Mouse (Mus musculus): ENCODE data around the gene Cog6.

Cog6 gene

DNA sequence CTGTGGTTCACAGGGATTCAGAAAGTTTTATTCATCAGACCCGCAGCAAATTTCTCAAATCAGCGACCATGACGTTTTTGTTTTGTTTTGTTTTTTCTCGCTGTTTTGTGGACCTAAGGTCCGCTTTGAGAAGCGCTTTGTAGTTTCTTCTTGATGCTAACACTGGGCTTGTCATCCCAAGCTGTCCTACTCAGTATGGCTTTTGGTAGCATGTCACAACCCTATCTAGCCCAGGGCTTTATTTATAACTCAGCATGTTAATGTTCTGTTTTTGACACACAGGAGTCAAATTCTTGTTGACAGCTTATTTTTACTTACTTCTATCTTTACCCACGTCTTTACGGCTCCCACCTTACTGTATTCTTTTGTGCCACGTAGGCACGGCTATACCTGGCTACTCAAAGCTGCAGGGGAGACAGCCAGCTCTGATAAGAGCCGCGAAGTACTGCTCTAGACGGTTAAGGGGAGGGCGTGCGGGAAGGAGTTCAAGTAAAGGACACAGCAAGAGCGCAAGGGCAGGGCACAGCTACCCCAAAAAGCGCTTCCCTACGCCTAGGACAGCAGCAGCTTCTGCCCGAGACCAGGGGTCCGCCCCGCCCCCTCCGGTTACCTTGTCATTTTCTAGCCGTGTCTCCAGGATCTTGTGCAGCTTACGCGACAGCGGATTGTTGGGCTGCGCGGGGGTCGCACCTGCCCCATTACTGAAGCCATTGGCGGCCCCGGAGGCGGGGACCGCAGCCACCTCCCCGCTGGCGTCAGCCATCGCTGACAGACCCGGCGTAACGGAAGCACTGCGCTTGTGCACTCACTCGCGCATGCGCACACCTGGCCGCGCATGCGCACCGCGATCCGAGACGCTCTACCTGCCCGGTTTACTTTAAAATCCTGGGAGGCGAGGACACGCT, at the start of gene Cog6:
TSS of gene Cog6 (minus strand) at position 802 of the 905 bp plus-strand sequence.
- peak; percentile 77 for DNase-seq (ENCODE audit: extremely low spot score, low read depth, low spot score)

DNA sequence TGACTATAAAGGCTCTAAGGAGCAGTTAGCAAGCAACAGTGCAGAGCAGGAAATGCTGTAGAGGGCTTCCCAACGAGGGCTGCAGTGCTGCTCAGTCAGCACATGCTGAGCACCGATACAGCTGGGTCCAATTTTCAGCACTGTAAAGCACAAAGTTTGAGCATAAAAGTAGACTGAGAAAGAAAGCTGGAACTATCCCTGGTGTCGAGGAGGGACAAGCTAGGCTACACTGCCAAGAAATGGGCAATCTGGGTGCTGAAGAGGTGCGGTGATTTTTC, 49.0 kb upstream of the Cog6 start:
- DNase-seq (ENCODE audit: extremely low spot score, low read depth, low spot score): no peak

DNA sequence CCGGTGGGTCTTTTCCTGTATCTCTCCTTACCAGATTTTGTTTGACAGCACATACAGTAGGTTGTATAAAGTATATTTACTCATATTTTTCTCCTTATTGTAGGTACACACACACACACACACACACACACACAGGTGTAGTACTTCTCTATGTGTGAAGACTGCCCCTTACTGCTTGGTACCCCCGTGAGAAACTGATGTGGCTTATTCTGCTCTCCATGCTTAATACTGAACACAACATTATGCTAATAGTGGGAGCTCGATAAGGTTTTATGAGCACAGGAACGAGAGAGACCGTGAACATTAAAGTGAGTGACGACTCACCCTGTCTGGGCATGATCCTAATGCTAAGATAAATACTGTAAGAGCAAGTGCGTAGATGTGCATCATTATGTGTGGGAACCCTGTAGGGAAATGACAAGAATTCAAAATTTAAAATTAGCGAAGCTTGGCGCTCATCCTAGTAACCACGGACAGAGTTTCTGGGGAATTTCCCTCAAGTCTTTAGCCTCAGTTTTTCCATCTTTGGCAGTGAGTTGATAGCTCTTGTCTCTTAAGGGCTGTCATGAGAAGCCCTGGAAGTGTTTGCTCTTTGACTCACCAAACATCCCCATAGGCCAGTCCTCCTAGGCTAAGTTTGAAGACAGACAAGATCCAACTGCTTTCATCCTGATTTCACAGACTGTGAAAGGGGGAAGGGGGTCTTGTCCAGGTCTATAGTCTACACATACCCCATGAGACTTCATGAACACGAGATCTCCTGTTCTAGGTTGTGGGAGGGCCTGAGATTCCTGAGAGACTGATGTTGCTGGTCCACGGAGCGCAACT, 48.4 kb upstream of the Cog6 start:
- DNase-seq (ENCODE audit: extremely low spot score, low read depth, low spot score): no peak

GRCm38 (mm10) chr3:53063423-53064147, 46.5 kb upstream of the Cog6 start:
- no peak for DNase-seq (ENCODE audit: extremely low spot score, low read depth, low spot score)

DNA sequence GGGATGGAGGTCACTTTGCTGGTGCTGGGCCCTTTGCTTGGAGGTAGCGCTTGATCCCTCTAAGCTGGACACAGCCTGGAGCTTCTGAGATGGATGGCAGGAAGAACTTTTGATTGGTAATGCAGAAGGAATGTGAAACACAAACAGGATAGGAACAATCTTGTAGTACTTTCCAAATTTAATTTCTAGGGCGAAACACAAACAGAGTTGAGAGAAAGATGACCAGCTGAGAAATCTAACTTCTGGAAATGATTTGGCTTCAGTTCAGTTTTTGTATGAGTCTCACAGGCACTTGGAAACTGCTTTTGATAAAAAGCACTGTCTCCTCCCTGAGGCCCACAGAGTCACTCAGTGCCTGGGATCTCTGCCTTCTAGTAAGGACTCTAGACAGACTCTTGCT, 42.9 kb upstream of the Cog6 start:
- no peak for DNase-seq (ENCODE audit: extremely low spot score, low read depth, low spot score)

- no peak for DNase-seq (ENCODE audit: extremely low spot score, low read depth, low spot score)
These were observed 39.4 kb upstream of the Cog6 start for GRCm38 (mm10) chr3:53056430-53056829.

GRCm38 (mm10) chr3:53052385-53052784, 35.3 kb upstream of the Cog6 start:
- DNase-seq (ENCODE audit: extremely low spot score, low read depth, low spot score): no peak

DNA sequence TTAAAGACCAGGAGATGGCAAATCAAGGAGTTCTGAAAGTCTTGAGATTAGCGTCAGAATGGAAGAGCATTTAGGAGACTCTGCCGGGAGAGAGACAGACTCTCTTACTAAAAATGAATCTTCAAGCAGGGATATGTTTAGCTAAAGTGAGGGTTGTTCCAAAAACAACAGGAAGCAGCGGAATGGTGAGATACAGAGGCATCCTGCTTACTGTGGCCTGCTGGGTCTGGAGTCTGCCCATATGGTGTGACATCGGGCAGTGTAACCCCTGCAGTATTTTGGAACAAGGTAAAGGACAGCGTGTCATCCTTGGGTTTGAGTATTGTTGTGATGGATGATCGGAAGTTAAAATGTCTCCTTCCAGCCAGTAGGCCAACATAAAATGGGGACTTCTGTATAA, 29.3 kb upstream of the Cog6 start:
- no peak for DNase-seq (ENCODE audit: extremely low spot score, low read depth, low spot score)

DNA sequence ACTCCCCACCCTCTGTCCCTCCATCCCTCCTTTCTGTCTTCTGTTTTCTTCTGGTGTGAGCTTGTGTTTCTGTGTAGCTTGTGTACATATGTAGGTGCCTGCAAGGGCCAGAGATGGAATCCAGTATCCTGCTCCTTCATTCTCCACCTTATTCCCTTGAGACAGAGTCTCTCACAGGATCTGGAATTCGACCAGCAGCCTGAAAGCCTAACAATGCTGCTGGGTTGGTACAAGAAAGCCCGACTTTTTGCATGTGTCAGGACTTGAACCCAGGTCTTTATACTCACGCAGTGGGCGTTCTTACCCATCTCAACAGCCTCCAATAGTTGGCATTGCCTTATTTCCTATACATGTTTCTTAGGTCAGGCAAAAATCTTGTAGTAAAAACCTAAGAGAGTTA, 28.7 kb upstream of the Cog6 start:
- no peak for DNase-seq (ENCODE audit: extremely low spot score, low read depth, low spot score)

DNA sequence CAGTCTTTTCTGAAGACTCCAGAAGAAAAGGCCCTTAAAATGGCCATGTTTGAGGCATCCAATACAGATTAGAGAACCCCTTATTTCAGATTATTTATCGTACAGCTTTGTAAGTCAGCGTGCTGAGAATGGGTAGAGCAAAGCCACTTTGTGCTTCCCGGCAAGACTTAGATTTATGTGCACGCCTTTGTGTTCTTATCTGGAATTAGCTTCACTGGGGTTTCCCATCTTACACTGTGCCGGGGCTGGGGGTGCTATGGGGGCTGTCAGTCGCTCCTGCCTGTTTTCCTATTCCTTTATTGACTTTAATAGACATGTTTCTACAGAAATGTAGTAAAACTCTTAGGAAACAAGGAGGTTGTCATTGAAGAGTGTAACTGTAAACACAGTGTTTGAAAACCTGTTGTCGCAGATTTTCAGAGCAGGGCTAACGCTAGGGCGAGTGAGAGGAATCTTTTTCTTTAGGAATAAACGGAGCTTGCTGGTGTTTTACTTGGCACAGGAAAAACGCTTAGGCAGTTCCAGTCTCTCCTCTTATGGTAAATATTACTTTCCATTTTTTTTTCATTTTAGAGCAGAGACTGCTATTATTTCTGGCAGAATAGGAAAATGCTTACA, 27.8 kb upstream of the Cog6 start:
- no peak for DNase-seq (ENCODE audit: extremely low spot score, low read depth, low spot score)

GRCm38 (mm10) chr3:53044238-53044637, 27.2 kb upstream of the Cog6 start:
- peak; percentile 84 for DNase-seq (ENCODE audit: extremely low spot score, low read depth, low spot score)

DNA sequence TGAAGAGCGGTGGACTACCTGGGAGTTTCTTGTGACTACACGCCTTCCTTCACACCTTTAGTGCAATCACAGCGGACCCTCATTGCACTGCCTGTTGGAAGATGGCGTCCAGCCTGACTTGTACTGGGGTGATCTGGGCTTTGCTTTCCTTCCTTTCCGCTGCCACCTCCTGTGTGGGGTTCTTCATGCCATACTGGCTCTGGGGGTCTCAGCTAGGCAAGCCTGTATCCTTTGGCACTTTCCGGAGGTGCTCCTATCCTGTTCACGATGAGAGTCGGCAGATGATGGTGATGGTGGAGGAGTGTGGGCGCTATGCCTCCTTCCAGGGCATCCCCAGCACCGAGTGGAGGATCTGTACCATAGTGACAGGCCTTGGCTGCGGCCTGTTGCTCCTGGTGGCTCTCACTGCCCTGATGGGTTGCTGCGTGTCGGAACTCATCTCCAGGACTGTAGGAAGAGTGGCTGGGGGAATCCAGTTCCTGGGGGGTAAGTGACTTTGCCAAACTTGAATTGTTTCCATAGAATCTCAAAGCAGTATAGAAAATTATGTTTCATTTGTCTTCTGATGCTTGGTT, 26.3 kb upstream of the Cog6 start:
- no peak for DNase-seq (ENCODE audit: extremely low spot score, low read depth, low spot score)

- no peak for DNase-seq (ENCODE audit: extremely low spot score, low read depth, low spot score)
These were observed 25.2 kb upstream of the Cog6 start for GRCm38 (mm10) chr3:53042240-53042567.

GRCm38 (mm10) chr3:53041411-53042239, 24.6 kb upstream of the Cog6 start, which contains the start of gene Lhfp:
TSS of gene Lhfp (plus strand) at chr3:53041528.
- DNase-seq (ENCODE audit: extremely low spot score, low read depth, low spot score): no peak

- no peak for DNase-seq (ENCODE audit: extremely low spot score, low read depth, low spot score)
These were observed 23.8 kb upstream of the Cog6 start for GRCm38 (mm10) chr3:53040593-53041410.

DNA sequence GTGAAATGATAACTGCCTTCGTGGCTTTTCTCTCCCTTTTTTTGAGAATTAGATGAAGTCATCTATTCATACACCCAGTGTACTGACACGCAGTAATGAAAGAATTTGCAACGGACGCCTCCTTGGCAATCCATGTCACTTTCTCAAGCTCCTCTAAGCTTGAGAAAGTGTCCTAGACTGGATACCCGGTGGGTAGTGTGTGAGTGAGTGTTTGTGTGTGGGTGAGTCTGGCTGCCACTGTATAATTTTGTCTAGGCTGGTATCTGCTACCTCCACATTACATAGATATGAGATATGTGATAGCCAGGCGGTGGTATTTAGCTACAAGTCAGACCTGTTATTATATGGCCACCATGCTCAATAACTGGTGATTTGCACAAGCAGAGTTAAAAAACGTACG, 22.7 kb upstream of the Cog6 start:
- no peak for DNase-seq (ENCODE audit: extremely low spot score, low read depth, low spot score)

DNA sequence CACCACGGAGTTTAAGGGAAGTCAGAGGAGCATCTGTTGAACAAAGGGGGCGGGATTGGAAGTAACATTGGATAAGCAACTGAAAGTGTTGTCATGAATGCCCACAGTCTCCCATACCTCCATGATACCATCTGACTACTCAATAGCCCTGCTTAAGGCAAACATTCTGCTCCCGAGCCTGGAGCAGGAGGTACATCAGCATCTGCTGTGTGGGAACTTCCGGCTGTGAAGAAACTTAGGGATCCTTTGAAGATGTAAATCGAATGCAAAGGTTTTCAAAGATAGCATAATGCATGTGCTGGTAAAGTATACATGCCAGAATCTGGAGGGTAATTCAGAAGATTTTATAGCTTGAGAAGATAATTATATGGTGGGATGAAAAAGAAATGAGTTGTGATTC, 21.9 kb upstream of the Cog6 start:
- no peak for DNase-seq (ENCODE audit: extremely low spot score, low read depth, low spot score)

DNA sequence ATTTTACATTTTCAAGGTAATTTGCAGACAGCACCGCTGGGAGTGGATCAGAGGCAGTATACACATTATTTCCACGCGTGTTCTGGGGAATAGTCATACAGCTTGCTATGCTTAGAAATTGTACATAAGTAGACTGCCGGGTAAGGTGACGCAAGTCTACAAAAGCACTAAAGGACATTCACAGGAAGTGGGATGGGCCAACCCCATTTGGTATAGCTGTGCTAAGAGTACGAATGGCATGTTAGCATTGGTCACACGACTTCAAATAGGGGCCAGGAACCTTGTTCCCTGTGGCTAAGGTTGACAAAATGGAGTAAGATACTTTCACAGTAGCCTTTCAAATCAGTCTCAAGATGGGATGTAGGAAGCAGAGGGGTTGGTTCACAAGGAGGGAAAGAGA, 19.9 kb upstream of the Cog6 start:
- DNase-seq (ENCODE audit: extremely low spot score, low read depth, low spot score): no peak

- no peak for DNase-seq (ENCODE audit: extremely low spot score, low read depth, low spot score)
These were observed 19.0 kb upstream of the Cog6 start for GRCm38 (mm10) chr3:53036076-53036475.
